Mouse (Mus musculus): Measurements from ENCODE around the gene Ctdsp2. TPM values are rescaled to one million over a fixed set of nuclear protein-coding genes. Genes with fewer than 3 reads are reported as not detected.

Gene Ctdsp2
- total RNA-seq, 2 experiments from 2014 or later = 90.6 to 98.7 TPM

GRCm38 (mm10) chr10:126962966-126963330 is 15.6 kb upstream of the Ctdsp2 start:
- no peak for DNase-seq

- DNase-seq = no peak
Observed at GRCm38 (mm10) chr10:126963821-126964220, 14.7 kb upstream of the Ctdsp2 start.

GRCm38 (mm10) chr10:126971363-126972050 is 7.0 kb upstream of the Ctdsp2 start:
- DNase-seq = no peak

- peak; percentile 73 for DNase-seq
Observed at GRCm38 (mm10) chr10:126972051-126972725, 6.3 kb upstream of the Ctdsp2 start.

- DNase-seq = no peak
Observed at GRCm38 (mm10) chr10:126972988-126973387, 5.5 kb upstream of the Ctdsp2 start.

GRCm38 (mm10) chr10:126975706-126976105 is 2.8 kb upstream of the Ctdsp2 start:
- DNase-seq = no peak

GRCm38 (mm10) chr10:126977076-126977475 is 1.4 kb upstream of the Ctdsp2 start:
- no peak for DNase-seq

GRCm38 (mm10) chr10:126979121-126979635 is 661 bp downstream of the Ctdsp2 start:
- peak; percentile 86 for DNase-seq

- DNase-seq = peak; percentile 65
Observed at GRCm38 (mm10) chr10:126979636-126980151, 1.2 kb downstream of the Ctdsp2 start.

- peak; percentile 65 for DNase-seq
Observed at GRCm38 (mm10) chr10:126980221-126980932, 1.9 kb downstream of the Ctdsp2 start.

- no peak for DNase-seq
Observed at GRCm38 (mm10) chr10:126980933-126981530, 2.5 kb downstream of the Ctdsp2 start.

GRCm38 (mm10) chr10:126981746-126982145 is 3.2 kb downstream of the Ctdsp2 start:
- DNase-seq = no peak

- no peak for DNase-seq
Observed at GRCm38 (mm10) chr10:126983193-126983725, 4.7 kb downstream of the Ctdsp2 start.

- DNase-seq = peak; percentile 61
Observed at GRCm38 (mm10) chr10:126984189-126985004, 5.9 kb downstream of the Ctdsp2 start.

- DNase-seq = no peak
Observed at GRCm38 (mm10) chr10:126985127-126985526, 6.6 kb downstream of the Ctdsp2 start.

GRCm38 (mm10) chr10:126985579-126985978 is 7.1 kb downstream of the Ctdsp2 start:
- no peak for DNase-seq

- peak; percentile 90 for DNase-seq
Observed at GRCm38 (mm10) chr10:126986541-126986961, 8.0 kb downstream of the Ctdsp2 start.

- DNase-seq = no peak
Observed at GRCm38 (mm10) chr10:126987183-126988118, 8.9 kb downstream of the Ctdsp2 start.

GRCm38 (mm10) chr10:126988513-126989165 is 10.1 kb downstream of the Ctdsp2 start:
- DNase-seq = no peak
